Comparison of ENCODE assay signal across 17 mouse cellular contexts in the genomic region with DNA sequence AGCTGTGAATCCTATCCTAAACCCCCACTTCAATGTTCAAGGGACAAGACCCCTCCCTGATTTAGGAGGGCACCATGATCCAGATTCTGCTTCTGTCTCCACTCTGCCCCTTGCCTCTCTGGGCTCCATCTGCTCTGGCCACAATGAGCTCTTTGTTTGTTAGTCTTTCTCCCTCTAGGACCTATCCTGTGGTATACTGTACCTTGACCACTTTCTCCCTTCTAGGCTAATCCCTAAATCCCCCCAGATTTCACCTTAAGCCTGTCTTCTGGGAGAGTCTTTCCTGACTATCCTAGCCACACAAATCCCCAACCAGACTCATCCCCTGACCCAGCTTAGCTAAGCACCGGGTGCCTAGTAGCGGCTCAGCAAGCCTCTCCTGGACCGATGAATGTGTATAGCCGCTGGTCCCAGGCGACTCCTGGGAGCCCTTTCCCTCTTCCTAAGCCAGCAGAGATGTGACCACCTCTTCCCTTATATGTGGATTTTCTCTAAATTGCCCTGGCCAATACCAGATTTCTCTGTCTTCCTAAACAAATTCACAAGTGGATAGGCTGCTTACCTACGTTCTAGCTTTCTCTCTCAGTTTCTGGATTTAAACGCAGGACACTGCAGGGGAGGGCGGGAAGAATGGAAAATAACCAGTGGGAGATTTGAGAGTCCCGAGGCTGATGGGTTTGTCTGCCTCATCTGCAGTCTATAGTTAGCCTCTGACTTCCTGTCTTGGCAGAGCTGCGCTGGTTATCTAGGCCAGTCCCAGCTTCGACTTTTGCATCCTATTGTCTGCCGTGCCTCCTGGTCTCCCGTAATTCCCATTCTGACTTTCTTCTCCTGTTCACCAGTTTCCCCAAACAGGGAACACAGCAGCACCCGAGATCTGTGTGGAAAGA. TPM values are rescaled to one million over a fixed set of nuclear protein-coding genes. Genes with fewer than 3 reads are reported as not detected.
DNase-seq lines count a peak whose midpoint lies in the region; ATAC-seq and TF ChIP-seq lines count a peak whose summit lies in the region.
"Had no signal": no experiment of that assay in that cellular context is flagged by ENCODE, and none has a peak within 500 bp of the region (broad histone marks: within the 10 kb centered on the region; RNA-seq: fewer than 3 reads in every experiment).

No protein-coding gene starts in this region.

- H3K36me3 ChIP-seq in heart, postnatal 0 days (replicated peaks; ENCODE audit: control insufficient read depth, insufficient read depth, low read length): no peaks in the 10 kb centered on the region
- no peaks in the 10 kb centered on the region for H3K36me3 ChIP-seq in forebrain, embryonic 16.5 days (ENCODE audit: control insufficient read depth, insufficient read depth)
- H3K36me3 ChIP-seq: intestine, embryonic 15.5 days had no signal

- no peak for TF ChIP-seq CTCF in heart, postnatal 0 days (IDR thresholded peaks at IDR 0.05; ENCODE audit: low read depth)

- peak; percentile 73 for DNase-seq in heart, adult 11 months
- no peak for DNase-seq in heart, postnatal 25 days (ENCODE audit: low spot score)
- peak; percentile 68 to 80 for DNase-seq in cerebellum, adult 18-20 months
- peak; percentile 60 to 66 for DNase-seq in cerebellum, postnatal 36 days
- peak; percentile 60 for DNase-seq in heart, postnatal 0 days (ENCODE audit: low spot score)
- no peak for DNase-seq in adrenal gland, adult 8-10 months
- no peak for DNase-seq in thymus, postnatal 10 days (ENCODE audit: low spot score in 2 of 2)
- DNase-seq: gastrocnemius, postnatal 10 days; kidney, postnatal 36 days; lung, adult 2 months had no signal

- peaks cover 10% of the 10 kb centered on the region; the same call in 1 of the 2 replicates for H3K4me1 ChIP-seq in heart, postnatal 0 days (ENCODE audit: control insufficient read depth, insufficient read depth)
- H3K4me1 ChIP-seq in forebrain, embryonic 16.5 days (replicated peaks; ENCODE audit: control insufficient read depth, insufficient read depth, low read length): no peaks in the 10 kb centered on the region
- H3K4me1 ChIP-seq: forebrain, embryonic 13.5 days had no signal

- no peak overlapping the region for H3K9ac ChIP-seq in heart, postnatal 0 days (replicated peaks; ENCODE audit: low read depth, low read length)
- H3K9ac ChIP-seq in forebrain, embryonic 16.5 days (replicated peaks; ENCODE audit: low read depth, low read length): no peak overlapping the region
- H3K9ac ChIP-seq: forebrain, embryonic 13.5 days; intestine, embryonic 15.5 days had no signal

- no peak overlapping the region for H3K4me3 ChIP-seq in heart, postnatal 0 days (ENCODE audit: low read depth, low read length)
- no peak overlapping the region for H3K4me3 ChIP-seq in forebrain, embryonic 16.5 days (replicated peaks; ENCODE audit: low read length)
- H3K4me3 ChIP-seq: forebrain, embryonic 13.5 days; intestine, embryonic 15.5 days had no signal

- H3K9me3 ChIP-seq in heart, postnatal 0 days (replicated peaks; ENCODE audit: control insufficient read depth, low read length): no peaks in the 10 kb centered on the region
- H3K9me3 ChIP-seq in forebrain, embryonic 16.5 days (ENCODE audit: control insufficient read depth, low read length): no peaks in the 10 kb centered on the region
- H3K9me3 ChIP-seq: forebrain, embryonic 13.5 days; intestine, embryonic 15.5 days had no signal

- H3K27ac ChIP-seq in heart, postnatal 0 days (ENCODE audit: low read depth): no peak overlapping the region
- no peak overlapping the region for H3K27ac ChIP-seq in forebrain, embryonic 16.5 days (ENCODE audit: low read length)
- H3K27ac ChIP-seq: forebrain, embryonic 13.5 days; intestine, embryonic 15.5 days had no signal

- ATAC-seq in heart, postnatal 0 days (ENCODE audit: insufficient read depth, low read depth): peak; percentile 53; the same call in 1 of the 2 replicates
- ATAC-seq in forebrain, embryonic 16.5 days: no peak
- ATAC-seq: forebrain, embryonic 13.5 days had no signal

- intact Hi-C loops in heart, postnatal 25 days (cut with DNase I): no loop called here

- H3K27me3 ChIP-seq in heart, postnatal 0 days (ENCODE audit: control insufficient read depth, insufficient read depth, low read length): no peaks in the 10 kb centered on the region
- H3K27me3 ChIP-seq in forebrain, embryonic 16.5 days (replicated peaks; ENCODE audit: control insufficient read depth, insufficient read depth, low read length): no peaks in the 10 kb centered on the region
- H3K27me3 ChIP-seq: forebrain, embryonic 13.5 days; intestine, embryonic 15.5 days had no signal

- no peak overlapping the region for H3K4me2 ChIP-seq in heart, postnatal 0 days (ENCODE audit: low read depth, low read length)
- H3K4me2 ChIP-seq in forebrain, embryonic 16.5 days (ENCODE audit: low read length): no peak overlapping the region
- H3K4me2 ChIP-seq: forebrain, embryonic 13.5 days; intestine, embryonic 15.5 days had no signal

- no peak for TF ChIP-seq EP300 in heart, postnatal 0 days (IDR thresholded peaks at IDR 0.05; ENCODE audit: low read depth)

- 28% methylated on average over 14 of the region's 14 CpGs for WGBS in heart, postnatal 0 days
- 45% methylated on average over 14 of the region's 14 CpGs for WGBS in forebrain, embryonic 16.5 days

RNA-seq across cellular contexts. Expression of a gene that starts 14.3 kb away (rescaled TPM):
- total RNA-seq in heart, postnatal 25 days (2021): under 1 TPM; 0.34 to 0.92 TPM
- total RNA-seq in heart, postnatal 0 days (2014; rRNA removed; ENCODE audit: low replicate concordance): 0.69 TPM in 1 of 2 replicates, not detected in the other
- polyA plus RNA-seq in heart, postnatal 0 days (2015; fragmentation: Nextera tagmentation; extraction: Ambion mirVana): 0.59 and 0.95 TPM in 2 replicates
- 1 to 10 TPM in 3 of 4 experiments, under 1 TPM in 1; 0.74 to 1.6 (median 1.3) TPM for total RNA-seq in adrenal gland, adult 8-10 months (2022)
- 1.9 and 2.1 TPM in 2 replicates for polyA plus RNA-seq in forebrain, embryonic 16.5 days (2015; fragmentation: Nextera tagmentation; extraction: Ambion mirVana)
- total RNA-seq: MEL had no signal

RNA-seq across cellular contexts. Expression of a gene that starts 25.6 kb away (rescaled TPM):
- not detected for total RNA-seq in heart, postnatal 25 days (2021)
- total RNA-seq in heart, postnatal 0 days (2014; rRNA removed; ENCODE audit: low replicate concordance): not detected in 2 replicates
- 0.12 TPM in 2 replicates for polyA plus RNA-seq in heart, postnatal 0 days (2015; fragmentation: Nextera tagmentation; extraction: Ambion mirVana)
- total RNA-seq in adrenal gland, adult 8-10 months (2022): under 1 TPM in 2 of 4 experiments, not detected in 2; 0.17 to 0.24 TPM
- 0.24 TPM in 1 of 2 replicates, not detected in the other for polyA plus RNA-seq in forebrain, embryonic 16.5 days (2015; fragmentation: Nextera tagmentation; extraction: Ambion mirVana)
- total RNA-seq: MEL; monocyte, adult 5-6 weeks; neutrophil, adult 5-6 weeks had no signal
- polyA plus RNA-seq: forebrain, embryonic 13.5 days had no signal

RNA-seq across cellular contexts. Expression of a gene that starts 56.6 kb away (rescaled TPM):
- not detected for total RNA-seq in heart, postnatal 25 days (2021)
- 0.76 and 1.5 TPM in 2 replicates for total RNA-seq in heart, postnatal 0 days (2014; rRNA removed; ENCODE audit: low replicate concordance)
- 0.19 and 0.30 TPM in 2 replicates for polyA plus RNA-seq in heart, postnatal 0 days (2015; fragmentation: Nextera tagmentation; extraction: Ambion mirVana)
- total RNA-seq in adrenal gland, adult 8-10 months (2022): under 1 TPM in 1 of 4 experiments, not detected in 3; 0.28 TPM
- 0.14 TPM in 1 of 2 replicates, not detected in the other for polyA plus RNA-seq in forebrain, embryonic 16.5 days (2015; fragmentation: Nextera tagmentation; extraction: Ambion mirVana)
- total RNA-seq: MEL had no signal
- polyA plus RNA-seq: hindbrain, embryonic 11.5 days; intestine, embryonic 15.5 days had no signal

Comparison
In these comparisons a context has a peak if more than half of its experiments do, and no peak if none do; other contexts are left out.
1. DNase-seq: peak in heart, adult 11 months (single experiment), cerebellum, adult 18-20 months (2 of 2), cerebellum, postnatal 36 days (2 of 2) and heart, postnatal 0 days (single experiment); none in heart, postnatal 25 days (single experiment), adrenal gland, adult 8-10 months (single experiment) and thymus, postnatal 10 days (0 of 2).